Mouse (Mus musculus): ENCODE results near the gene Trim67.

GRCm38 (mm10) chr8:124828561-124829240, 35.8 kb downstream of the Trim67 start:
- TF ChIP-seq GATA1 (IDR thresholded peaks at IDR 0.05; ENCODE audit: borderline replicate concordance, low read length) = no peak
- TF ChIP-seq FLI1 (IDR thresholded peaks at IDR 0.05; ENCODE audit: low read length) = no peak

Data from megakaryocyte, embryonic 14.5 days (primary cell).